Comparison of ENCODE assay signal across 1 mouse cellular context in the genomic region with DNA sequence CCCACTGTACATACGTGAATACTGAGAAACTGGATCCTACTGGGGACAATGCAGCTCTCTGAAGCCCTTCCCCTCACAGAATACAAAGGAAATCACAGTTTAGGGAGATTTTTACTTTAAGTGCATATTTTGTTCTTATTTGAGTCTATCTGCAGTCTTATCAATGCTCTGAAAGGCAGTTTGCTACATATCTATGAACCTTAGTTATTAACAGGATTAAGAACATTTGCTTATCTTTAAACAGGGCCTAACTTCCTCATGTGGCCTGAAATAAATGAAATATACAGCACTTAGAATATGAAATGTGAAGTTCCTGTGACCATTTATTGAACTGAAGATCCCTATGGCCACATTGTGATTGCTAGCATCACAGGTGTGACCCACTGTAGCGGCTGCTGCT.
TF ChIP-seq lines count a peak whose summit lies in the region.

No protein-coding gene starts in this region.

TF ChIP-seq in MEL, 35 proteins besides CTCF, POLR2A, EP300 and RAD21 (continued from another document):
- peak; percentile 92 for TF ChIP-seq RCOR1 (IDR thresholded peaks at IDR 0.05; ENCODE audit: low read depth, low read length)
- TF ChIP-seq MEF2A (IDR thresholded peaks at IDR 0.05; ENCODE audit: extremely low read depth, insufficient replicate concordance, low read depth, low read length, poor library complexity, severe bottlenecking): no peak
- no peak for TF ChIP-seq KAT2A (conservative IDR thresholded peaks at IDR 0.05; ENCODE audit: low read depth, low read length)
TF ChIP-seq in MEL: peak in this region for 4.
